Comparison of ENCODE assay signal across 21 mouse cellular contexts in the genomic region with DNA sequence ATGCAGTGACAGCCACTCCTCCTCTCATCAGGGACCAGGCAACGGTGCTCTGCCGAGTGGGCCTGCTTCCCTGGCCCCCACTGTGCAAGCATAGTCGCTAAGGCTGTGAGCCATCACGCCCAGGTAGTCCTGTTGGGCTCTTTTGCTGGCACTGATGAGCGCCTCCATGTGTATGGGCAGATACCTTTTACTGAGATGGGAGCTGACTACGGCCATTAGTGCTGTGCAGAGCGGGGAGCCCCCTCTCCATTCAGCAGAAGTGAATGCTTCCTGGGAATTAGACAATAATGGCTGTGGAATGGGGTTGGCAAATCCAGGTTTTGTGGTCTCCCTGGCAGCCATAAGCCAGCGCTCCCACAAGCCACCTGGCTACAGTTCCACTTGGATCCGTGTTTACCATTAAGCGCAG.
DNase-seq lines count a peak whose midpoint lies in the region; ATAC-seq and TF ChIP-seq lines count a peak whose summit lies in the region.
"Had no signal": no experiment of that assay in that cellular context is flagged by ENCODE, and none has a peak within 500 bp of the region (broad histone marks: within the 10 kb centered on the region; RNA-seq: fewer than 3 reads in every experiment).

No protein-coding gene starts in this region.

- no peak overlapping the region for H3K4me3 ChIP-seq in hindbrain, embryonic 16.5 days (ENCODE audit: low read length)
- H3K4me3 ChIP-seq in hindbrain, embryonic 11.5 days (ENCODE audit: low read depth, low read length), result no peak overlapping the region
- H3K4me3 ChIP-seq: left cerebral cortex, adult 2 months; liver, embryonic 13.5 days; midbrain, embryonic 15.5 days; myocyte; neural tube, embryonic 13.5 days had no signal

- DNase-seq in cerebellum, postnatal 14 days, result peak; percentile 65 to 81
- no peak for DNase-seq in cerebellum, adult 11-12 months
- DNase-seq in hindbrain, embryonic 11.5 days (ENCODE audit: low spot score), result no peak
- peak; percentile 29 for DNase-seq in brain, embryonic 14.5 days (ENCODE audit: low read depth)
- DNase-seq in layer of hippocampus, postnatal 14 days (ENCODE audit: low spot score in 2 of 2), result peak; percentile 55 to 68
- DNase-seq in thymus, postnatal 10 days (ENCODE audit: low spot score in 2 of 2), result no peak
- DNase-seq: adrenal gland, postnatal 14 days; kidney, postnatal 36 days; liver, embryonic 13.5 days; lung, adult 2 months; lung, postnatal 14 days; retina, postnatal 1 day; right cerebral cortex, postnatal 25 days; spleen, adult 18-20 months; thymus, postnatal 14 days had no signal

- no peak for TF ChIP-seq POLR2A in brain, embryonic 14.5 days (IDR thresholded peaks at IDR 0.05; ENCODE audit: borderline replicate concordance, extremely low read depth, insufficient read depth, insufficient read length, poor library complexity, severe bottlenecking)

- no peaks in the 10 kb centered on the region for H3K9me3 ChIP-seq in hindbrain, embryonic 16.5 days (ENCODE audit: control insufficient read depth, low read length)
- H3K9me3 ChIP-seq in hindbrain, embryonic 11.5 days (ENCODE audit: control insufficient read depth, low read length), result no peaks in the 10 kb centered on the region
- H3K9me3 ChIP-seq: liver, embryonic 13.5 days; midbrain, embryonic 15.5 days; neural tube, embryonic 13.5 days had no signal

- no peak overlapping the region for H3K9ac ChIP-seq in hindbrain, embryonic 16.5 days (ENCODE audit: low read depth, low read length)
- H3K9ac ChIP-seq in hindbrain, embryonic 11.5 days (ENCODE audit: low read depth, low read length), result no peak overlapping the region
- H3K9ac ChIP-seq: liver, embryonic 13.5 days; midbrain, embryonic 15.5 days; neural tube, embryonic 13.5 days had no signal

- no peaks in the 10 kb centered on the region for H3K36me3 ChIP-seq in hindbrain, embryonic 16.5 days (ENCODE audit: control insufficient read depth, insufficient read depth, low read length)
- H3K36me3 ChIP-seq in hindbrain, embryonic 11.5 days (ENCODE audit: control insufficient read depth, insufficient read depth, low read length), result no peaks in the 10 kb centered on the region
- H3K36me3 ChIP-seq: liver, embryonic 13.5 days; midbrain, embryonic 15.5 days; neural tube, embryonic 13.5 days had no signal

- 79% methylated on average over 10 of the region's 10 CpGs for WGBS in hindbrain, embryonic 16.5 days
- 76% methylated on average over 10 of the region's 10 CpGs for WGBS in hindbrain, embryonic 11.5 days

- peak; percentile 56; the same call in 1 of the 2 replicates for ATAC-seq in hindbrain, embryonic 16.5 days
- ATAC-seq in hindbrain, embryonic 11.5 days (ENCODE audit: low FRiP score), result no peak
- ATAC-seq: intestine, postnatal 0 days; midbrain, embryonic 15.5 days had no signal

- no peak overlapping the region for H3K4me2 ChIP-seq in hindbrain, embryonic 16.5 days (ENCODE audit: low read length)
- no peak overlapping the region for H3K4me2 ChIP-seq in hindbrain, embryonic 11.5 days (replicated peaks; ENCODE audit: low read depth, low read length)
- H3K4me2 ChIP-seq: liver, embryonic 13.5 days; midbrain, embryonic 15.5 days; neural tube, embryonic 13.5 days had no signal

- no peak for TF ChIP-seq CTCF in brain, embryonic 14.5 days (IDR thresholded peaks at IDR 0.05; ENCODE audit: borderline replicate concordance, extremely low read depth, insufficient read depth, insufficient read length)

- no peaks in the 10 kb centered on the region for H3K27me3 ChIP-seq in hindbrain, embryonic 16.5 days (replicated peaks; ENCODE audit: control insufficient read depth, insufficient read depth, low read length)
- no peaks in the 10 kb centered on the region for H3K27me3 ChIP-seq in hindbrain, embryonic 11.5 days (ENCODE audit: control insufficient read depth, insufficient read depth, low read length)
- H3K27me3 ChIP-seq: liver, embryonic 13.5 days; midbrain, embryonic 15.5 days; neural tube, embryonic 13.5 days had no signal

- no peak overlapping the region for H3K27ac ChIP-seq in hindbrain, embryonic 16.5 days (ENCODE audit: low read depth, low read length)
- H3K27ac ChIP-seq in hindbrain, embryonic 11.5 days (ENCODE audit: low read depth, low read length), result no peak overlapping the region
- H3K27ac ChIP-seq: left cerebral cortex, adult 2 months; liver, embryonic 13.5 days; midbrain, embryonic 15.5 days; neural tube, embryonic 13.5 days had no signal

- H3K4me1 ChIP-seq in hindbrain, embryonic 16.5 days (ENCODE audit: control insufficient read depth, insufficient read depth, low read depth, low read length), result no peaks in the 10 kb centered on the region
- H3K4me1 ChIP-seq in hindbrain, embryonic 11.5 days (replicated peaks; ENCODE audit: control insufficient read depth, insufficient read depth, low read length), result no peaks in the 10 kb centered on the region
- H3K4me1 ChIP-seq: liver, embryonic 13.5 days; midbrain, embryonic 15.5 days; neural tube, embryonic 13.5 days had no signal

Comparison
In these comparisons a context has a peak if more than half of its experiments do, and no peak if none do; other contexts are left out.
1. DNase-seq: peak in cerebellum, postnatal 14 days (2 of 2), brain, embryonic 14.5 days (single experiment) and layer of hippocampus, postnatal 14 days (2 of 2); none in cerebellum, adult 11-12 months (single experiment), hindbrain, embryonic 11.5 days (single experiment) and thymus, postnatal 10 days (0 of 2).